Mouse (Mus musculus): ENCODE data around the gene Sys1.

The Sys1 gene

DNA sequence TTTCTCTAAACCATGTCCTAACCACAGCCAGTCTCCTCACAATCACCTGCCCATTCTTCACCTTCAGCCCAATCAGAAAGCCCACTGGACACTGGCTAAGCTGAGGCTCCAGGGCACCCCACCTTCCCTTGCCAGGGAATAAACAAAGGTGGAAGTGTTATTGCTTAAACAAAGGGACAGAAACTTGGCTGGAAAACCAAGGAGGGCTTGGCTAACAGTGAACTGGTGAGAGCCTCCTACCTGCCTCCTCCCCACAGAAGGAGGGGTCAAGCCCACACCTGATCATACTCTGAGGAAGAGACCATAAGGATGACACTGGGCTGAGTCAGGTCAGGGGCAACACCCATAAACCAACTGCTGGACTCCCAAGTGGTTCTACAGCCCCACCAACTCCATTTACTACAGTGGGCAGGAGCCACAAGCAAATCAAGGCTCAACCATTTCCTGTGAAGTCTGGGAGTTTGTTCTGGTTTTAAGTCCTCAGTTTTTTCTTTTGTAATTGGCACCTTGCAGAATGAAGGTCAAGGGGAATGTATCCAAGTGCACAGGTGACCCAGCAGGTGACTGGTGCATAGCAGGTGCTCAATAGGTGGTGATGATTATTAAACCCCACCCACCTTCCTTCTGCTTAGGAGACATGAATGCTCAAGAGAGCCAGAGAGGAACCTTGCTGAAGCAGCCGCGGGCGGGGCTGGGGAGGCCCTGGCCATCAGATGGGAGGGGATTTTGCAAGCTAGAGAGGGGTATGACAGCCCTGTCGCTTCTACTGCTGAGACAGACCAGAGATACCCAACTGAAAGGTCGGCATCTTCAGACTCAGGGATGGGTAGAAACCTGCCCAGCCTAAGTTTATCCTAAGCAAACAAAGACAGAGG, 21.3 kb upstream of the Sys1 start:
- peak in 1 of 2 experiments; percentile 75 for DNase-seq

DNA sequence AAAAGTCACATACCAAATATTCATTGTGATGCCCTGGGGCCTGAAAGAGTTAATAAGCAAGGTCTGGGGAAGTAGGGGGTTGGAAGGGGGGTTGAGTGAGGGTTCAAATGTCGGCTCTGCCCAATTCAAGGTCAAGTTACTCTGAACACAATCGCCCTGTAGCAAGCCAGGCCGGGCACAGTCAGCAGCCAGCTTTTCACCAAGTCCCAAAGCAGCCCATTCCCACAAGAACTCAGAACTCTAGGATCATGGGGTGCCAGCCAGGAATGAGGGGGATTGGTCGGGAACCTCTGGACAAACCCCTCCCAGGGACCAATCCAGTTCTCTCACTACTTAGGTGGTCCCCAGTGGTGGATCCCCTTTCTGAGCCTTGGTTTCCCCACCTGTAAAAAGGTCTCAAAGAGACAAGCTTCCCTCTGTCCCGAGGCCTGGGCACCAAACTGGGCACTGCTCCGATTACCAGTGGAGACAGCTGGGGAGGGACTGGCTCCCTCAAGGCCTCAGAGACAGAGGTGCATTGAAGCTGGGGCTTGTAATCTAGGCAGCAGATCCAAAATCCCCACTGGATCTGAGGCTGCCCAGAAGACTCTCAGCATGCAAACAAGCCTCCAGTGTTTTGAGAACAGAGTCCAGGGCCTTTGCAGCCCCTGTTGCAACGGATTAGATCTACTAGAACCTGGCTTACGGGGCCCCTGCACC, 20.4 kb upstream of the Sys1 start:
- peak in 1 of 2 experiments; percentile 46 for DNase-seq

DNA sequence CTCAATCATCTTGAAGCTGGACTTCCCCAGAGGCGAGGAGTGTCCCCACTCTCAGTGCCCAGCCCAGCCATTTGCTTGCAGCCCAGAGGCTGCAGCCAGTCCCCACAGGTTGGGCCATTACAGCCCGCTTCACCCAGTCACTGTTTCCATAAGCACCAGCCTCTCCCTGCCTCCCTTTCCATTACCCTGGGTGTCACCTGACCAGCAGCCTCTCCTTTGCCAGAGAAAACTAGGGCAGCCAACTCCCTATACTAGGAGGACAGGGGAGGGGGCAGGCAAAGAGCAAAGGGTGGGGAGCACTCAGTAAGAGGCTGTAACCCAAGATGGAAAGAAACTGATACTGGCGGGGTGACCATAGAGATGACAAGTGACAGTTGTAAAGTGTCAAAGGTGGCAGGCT, 19.8 kb upstream of the Sys1 start:
- DNase-seq, result peak; percentile 79 to 88

DNA sequence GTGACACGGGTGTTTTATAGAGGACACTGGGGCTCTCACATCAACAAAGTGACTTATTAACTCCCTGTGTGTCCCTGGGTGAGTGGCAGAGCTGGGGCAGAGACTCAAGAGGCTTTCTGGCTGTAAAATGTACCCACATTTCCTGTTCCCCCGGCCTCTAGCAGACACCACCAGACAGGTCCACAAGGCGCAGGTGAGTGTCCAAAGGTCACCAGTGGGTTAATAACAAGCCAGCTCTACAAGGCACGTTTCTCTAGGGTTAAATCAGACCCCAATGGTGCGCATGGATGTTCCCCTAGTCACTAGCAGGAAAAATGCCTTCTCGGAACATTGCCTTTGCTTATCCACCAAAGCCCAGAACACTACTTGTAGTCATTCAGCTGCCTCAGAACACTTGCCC, 19.1 kb upstream of the Sys1 start:
- DNase-seq, result peak; percentile 86 to 88

DNA sequence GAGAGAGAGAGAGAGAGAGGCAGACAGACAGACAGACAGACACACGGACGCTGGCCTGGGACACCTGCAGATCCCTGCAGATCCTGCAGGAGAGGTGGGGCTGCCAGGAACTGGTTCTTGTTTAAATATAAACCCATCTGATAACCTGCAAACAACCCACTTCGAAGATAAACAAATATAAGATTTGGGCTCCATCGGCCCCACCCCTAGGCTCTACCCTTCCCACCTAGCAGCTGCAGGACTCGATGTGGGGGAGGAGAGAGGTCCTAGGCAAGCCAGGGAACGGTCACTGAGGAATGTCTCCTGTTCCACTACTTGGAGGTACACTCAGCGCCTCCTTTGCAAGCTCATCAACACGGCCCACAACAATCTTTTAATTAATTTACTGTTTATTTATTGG, 18.5 kb upstream of the Sys1 start:
- peak in 1 of 2 experiments; percentile 38 for DNase-seq

DNA sequence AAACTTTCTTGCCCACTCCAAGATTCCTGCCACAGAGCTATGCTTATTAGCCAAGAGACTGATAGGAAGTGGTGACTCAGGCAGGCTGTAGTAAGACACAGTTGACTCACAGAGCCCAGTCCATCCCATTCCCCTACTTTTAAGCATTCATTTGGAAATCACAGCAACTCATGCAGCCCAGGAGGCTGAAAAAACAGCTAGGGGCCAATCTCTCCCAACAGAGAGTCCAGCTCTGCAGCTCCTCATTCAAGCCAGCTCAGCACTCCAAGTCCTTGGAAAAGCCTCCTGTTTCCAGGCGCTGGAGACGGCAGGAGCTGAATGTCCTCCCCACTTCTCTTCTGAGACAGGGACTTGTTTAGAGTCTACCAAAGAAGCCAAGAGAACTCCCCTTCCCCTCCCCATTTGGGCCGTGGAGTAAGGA, 17.8 kb upstream of the Sys1 start:
- DNase-seq, result no peak

DNA sequence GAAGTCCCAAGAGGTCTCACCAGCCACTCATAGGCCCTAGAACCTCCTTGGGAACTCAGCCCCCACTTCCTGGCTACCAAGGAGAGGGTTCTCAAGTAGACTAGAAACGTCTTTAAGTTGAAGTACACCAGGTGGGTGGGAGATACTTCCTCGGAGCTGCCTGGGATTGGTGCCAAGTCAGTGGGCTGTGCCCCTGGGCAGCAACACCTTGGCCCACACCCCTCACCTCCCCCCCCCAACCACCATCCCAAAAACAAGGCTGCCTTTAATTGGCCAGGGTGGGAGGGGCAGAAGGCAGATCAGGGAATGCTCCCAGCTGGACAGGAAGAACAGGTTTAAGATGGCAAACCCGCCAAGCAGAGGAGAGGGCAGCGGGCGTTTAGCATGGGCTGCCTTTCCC, 16.4 kb upstream of the Sys1 start:
- peak in 1 of 2 experiments; percentile 41 for DNase-seq

DNA sequence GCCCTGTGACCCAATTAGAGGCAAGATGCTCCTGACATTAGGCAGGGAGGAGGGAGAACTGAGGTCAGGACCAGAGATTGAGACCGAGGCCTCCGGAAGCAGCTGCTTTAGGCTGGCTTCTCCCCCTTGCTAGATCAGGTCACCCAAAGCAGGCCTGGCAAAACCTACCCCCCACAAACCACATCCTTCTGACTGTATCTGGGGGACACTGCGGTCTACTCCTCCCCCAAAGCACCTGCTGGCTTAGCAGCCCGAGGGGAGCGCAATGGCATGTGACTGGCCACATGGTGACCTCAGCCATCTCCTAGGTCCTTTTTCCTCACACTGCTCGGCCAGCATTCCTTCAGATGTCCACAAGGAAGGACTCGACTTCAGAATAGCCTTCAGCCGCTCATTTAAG, 15.6 kb upstream of the Sys1 start:
- DNase-seq, result peak; percentile 61 to 66

DNA sequence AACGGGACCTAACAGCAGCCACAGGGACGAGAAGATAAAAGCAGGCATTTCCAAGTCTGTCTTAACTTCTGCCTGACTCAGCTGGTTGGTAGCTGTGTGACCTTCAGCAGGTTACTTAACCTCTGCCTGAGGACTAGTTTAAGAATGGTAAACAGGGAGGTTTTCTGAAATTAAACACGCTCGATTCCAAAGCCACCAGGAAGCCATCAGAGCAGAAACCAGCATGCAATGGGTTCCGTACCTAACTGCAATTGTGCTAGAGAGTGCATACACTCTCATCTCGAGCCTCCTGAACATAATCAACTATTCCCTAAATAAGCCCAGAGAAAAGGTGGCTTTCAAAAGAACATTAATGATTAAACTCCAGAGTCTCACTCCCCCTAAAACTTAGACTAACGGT, 15.0 kb upstream of the Sys1 start:
- no peak for DNase-seq

DNA sequence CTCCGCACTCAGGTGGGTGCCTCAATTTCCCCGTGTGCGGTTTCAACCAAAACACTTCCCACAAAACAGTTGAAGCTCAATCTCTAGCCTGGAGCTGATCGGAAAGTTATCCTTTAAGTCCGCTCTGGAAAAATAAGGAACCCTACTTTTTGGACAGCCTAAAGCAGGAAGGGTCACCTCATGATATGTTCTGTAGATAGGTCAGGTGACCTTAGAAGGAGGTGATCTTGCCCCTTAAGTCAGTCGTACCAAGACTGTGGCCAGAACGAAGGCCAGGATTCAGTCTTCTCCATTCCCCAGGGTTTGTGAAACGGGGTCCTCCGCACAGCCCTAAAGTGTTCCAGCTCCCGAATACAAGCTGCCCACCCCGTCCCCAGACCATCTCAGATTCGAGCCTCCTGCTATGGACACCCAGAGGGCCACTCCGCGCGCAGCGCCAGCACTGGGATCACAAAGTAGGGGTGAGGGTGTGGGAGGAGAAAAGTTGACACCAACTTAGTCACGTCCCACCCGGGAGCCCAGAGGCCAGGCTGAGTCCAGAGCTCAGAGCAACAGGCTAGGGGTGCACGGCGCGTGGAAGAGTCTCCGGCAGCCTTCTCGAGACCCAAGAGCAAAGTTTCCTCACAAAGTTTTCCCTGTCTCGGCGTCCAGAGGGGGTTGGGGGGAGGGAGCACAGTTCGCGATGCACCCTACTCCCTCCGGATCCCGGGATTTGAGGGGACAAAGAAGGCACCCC, 14.3 kb upstream of the Sys1 start:
- DNase-seq, result peak; percentile 47 to 48

DNA sequence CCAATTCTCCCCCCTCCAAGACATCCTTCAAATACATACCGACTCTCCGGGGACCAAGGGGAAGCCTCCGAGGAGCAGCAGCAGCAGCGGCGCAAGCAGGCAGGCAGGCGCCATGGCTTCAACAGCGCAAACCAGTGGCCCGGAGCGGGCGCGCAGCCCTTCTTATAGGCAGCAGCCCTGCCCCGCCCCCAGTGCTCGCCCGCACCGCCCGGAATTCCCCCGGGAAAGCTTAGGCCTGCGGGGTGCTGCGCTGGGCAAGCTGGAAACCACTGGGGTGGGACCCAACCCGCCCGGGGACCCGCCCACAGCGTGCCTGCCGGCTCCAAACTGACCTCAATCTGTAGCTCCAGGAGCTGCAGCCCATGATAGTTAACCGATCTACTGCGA, 13.7 kb upstream of the Sys1 start:
- DNase-seq, result peak; percentile 93

DNA sequence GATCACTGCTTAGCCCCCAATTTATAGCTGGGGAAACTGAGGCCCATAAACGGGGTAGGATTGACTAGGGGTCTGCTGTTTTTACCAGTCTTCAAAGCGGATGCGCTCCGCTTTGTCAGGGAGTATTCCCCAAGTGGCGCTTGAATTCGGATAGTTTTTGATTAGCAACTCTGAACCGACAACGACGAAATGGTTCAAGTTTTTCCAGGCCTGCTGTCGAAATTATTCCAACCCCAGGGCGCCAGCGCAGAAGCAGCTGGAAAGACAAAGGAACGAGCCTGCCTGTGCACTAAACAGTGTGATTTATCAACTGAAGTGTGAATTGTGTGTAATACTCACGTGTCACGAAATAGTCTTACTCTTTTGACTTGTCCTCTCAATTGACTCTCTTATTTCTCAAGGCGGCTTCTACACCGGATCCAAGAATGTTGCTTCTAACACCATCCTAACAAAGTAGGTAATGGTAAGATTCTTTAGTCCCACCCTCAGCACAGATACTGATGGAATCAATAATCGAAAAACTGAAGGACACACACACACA, 13.2 kb upstream of the Sys1 start, which contains the start of gene Sdc4:
Gene Sdc4 (minus strand): TSS at position 428 of the 541 bp plus-strand sequence.
- no peak for DNase-seq

DNA sequence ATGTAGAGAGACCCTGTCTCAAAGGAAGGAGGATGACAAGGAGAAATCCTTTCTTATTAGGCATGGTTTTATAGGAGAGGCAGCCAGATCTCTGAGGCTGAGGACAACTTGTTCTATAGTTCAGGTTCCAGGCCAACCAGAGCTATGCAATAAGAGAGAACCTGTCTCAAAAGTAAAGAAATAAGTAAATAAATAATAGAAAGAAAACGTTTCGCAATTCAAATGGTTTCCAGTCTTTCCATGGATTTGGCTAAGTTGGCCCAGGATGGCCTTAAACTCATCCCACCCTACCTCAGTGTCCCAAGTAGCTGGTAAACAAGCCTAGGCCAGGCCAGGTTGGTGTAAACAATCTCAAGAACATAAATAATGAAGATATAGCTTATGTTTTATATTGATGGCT, 12.1 kb upstream of the Sys1 start:
- no peak for DNase-seq

DNA sequence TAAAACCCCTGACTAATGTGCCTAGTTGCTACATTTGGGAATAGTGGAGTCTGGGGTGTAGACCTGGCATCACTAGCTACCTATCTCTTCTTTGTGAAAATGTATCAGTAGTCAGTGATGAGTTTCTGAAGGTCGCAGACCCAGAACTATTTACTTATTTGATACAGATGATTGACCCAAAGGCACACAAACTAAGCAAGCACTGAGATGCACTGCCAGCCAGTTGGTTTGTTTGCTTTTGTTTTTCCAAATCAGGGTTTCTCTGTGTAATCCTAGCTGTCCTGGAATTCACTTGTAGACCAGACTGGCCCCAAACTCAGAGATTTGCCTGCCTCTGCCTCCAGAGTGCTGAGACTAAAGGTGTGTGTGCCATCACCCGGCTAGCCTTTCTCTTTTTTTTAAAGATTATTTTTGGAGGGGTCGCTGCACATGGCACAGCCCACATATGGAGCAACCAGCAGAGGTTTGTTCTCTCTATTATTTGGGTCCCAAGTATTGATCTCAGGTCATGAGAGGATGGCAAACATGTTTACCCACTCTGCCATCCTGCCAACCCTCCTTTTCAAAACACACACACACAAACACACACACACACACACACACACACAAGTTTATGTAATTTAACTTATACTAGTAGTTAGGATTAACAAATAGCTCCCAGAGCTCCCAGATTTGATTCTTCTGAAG, 11.2 kb upstream of the Sys1 start:
- no peak for DNase-seq

DNA sequence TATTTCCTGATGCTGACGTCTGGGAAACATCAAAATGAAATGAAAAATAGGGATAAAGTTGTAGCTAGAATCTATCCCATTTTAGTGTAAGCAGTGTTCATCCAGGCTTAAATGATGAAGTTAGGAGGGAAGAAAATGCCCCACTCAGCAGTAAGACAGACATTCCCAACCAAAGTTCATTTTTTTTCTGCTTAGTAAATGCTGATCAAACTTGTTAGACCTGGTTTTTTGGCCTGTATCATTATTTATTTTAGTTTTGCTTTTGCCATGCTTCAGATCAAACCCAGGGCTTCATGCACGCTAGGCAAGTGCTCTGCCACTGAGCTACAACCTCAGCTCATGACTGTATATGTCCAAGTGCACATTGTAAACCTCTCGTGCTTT, 10.7 kb upstream of the Sys1 start:
- peak in 1 of 2 experiments; percentile 43 for DNase-seq

DNA sequence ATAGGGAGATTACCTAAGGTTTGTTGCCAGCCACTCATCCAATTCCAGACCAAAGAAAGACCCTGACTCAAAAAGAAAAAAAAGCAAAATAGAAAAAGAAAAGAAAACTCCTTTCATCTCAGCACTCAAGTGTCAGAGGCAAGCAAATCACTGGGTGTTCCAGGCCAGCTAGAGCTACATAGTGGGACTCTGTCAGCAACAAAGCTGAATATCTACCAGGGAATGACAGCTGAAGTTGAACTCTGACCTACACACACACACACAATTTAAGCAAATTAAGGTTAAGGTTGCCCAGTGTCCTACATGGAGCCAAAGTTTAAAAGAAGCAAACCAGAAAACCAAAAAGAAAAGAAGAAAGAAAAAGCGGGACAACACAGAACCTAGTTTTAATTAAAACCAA, 8.6 kb upstream of the Sys1 start:
- DNase-seq, result no peak

DNA sequence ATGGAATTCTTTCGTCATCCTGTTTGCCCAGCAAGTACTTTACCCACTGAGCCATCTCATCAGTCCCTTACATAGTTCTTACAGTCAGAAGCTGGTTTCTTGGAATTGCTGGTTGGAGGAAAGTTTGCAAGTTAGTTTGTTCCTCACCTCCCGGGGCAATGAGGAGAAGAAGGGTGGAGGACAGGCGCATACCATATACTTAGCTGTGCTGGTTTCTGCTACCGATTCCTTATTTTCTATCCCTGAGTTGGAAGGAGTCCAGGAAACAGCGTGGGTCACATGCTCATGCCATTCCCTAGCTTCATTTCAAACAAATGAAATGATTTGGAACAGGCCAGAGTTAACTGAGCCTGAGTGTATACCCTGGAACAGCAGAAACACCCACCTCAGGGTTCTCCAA, 7.8 kb upstream of the Sys1 start:
- DNase-seq, result no peak

DNA sequence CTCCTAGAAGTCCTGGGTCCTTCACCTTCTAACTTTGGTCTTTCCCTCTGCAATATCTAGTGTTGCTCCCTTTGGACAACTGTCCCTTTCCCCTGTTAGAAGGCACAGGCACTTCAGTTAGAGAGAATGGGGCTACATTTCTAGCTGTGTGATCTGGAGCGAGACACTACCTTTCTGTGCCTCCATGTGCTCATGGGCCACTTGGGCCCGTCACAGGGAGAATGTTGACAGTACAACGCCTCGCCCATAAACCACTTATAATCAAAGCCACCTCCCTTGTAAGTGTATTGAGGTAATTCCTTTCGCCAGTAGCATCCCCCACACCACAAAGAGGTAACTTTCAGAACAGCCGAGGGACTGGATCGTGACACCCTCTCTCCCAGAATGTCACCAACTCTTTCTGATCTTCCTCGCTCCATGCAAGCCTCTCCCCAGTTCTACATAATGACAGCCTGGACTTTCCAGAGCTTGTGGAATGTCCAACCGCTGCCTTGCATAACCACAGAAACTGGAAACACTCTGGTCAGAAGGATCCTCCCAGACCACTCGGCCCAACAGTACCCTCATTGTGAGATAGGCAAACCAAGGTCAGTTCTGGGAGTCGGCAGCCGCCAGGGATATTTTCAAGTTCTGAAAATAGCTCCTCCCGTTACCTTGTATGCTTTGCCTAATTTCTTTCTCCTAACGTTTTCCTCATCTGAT, 7.3 kb upstream of the Sys1 start:
- no peak for DNase-seq

DNA sequence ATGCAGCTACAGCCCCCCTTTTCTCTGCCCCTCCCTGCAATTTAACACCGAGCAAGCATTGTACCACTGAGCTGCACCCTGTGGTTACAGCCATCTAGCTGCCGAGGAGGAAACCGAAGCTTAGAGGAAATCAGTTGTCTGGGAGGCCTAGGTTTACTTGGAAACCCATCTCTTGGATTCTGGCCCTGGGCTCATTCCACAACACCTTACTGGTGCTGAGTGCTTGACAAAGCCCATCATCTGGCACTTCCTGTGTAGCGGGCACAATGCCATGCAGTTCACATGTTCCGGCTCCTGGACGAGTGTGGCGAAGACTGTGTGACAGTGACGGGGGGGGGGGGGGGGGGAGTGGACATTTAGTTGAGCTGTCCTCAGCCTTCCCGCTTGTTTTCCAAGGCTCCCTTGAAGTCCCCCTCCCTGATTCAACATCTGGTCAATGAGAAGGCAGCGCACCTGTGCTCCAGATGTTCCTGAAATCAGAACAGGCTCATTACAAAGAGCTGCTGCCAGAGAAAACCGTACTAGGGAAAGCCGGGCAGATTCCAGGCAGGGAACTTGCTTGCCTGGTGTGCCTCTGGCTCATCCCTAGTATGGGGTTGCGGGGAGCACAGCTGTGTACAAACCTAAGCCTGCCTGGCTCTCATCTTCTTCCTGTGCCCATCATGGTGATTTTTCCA, 4.6 kb upstream of the Sys1 start:
- DNase-seq, result no peak

DNA sequence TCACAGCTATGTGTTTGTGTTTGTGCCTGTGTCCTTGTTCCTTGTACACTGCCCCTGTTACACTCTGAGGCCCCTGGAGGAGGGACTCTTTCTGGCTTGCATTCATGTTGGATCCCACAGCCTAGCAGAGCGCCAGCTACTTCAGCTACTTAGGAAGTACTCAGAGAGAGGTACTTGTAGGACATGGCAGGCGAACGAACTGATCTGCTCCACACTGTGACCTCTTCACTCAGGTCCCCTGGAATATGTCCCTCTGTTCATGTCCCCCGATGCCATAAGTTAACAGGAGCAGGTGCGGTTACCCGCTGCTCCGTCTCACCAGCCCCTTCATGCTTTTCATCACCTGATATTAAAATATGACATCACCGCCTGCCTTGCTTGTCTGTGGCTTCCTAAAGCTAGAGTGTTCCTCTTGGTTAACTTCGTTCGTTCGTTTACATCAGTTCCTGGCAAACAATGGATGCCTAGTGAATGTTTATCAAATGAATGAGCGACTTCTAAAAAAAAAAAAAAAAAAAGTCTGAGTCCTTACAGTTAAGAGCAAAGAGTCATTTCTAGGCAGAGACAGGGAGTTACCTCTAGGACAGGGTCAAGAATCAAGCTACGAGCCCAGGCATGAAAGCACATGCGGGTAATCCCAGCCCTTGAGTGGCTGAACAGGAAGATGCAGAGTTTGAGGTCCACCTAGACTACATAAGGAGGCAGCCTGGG, 3.6 kb upstream of the Sys1 start:
- peak in 1 of 2 experiments; percentile 68 for DNase-seq
